Mouse (Mus musculus) thymus, adult 2 months (tissue): ENCODE data around the gene Rab11fip2. TPM values are rescaled to one million over a fixed set of nuclear protein-coding genes. Genes with fewer than 3 reads are reported as not detected.

Source experiments
- DNase-seq: peaks from one replicate; pipeline ENCODE4 v3.0.0; 2021
- H3K27ac ChIP-seq: fragments of 200-500 bp; 2 replicates; pipeline ENCODE4 v1.5.1; 2012; ENCODE audit warnings: low read length, control low read depth; ENCODE audit not compliant: control insufficient read depth, insufficient read depth
- H3K27me3 ChIP-seq: fragments of 200-500 bp; 2 replicates; pipeline ENCODE4 v1.6.1; 2012; ENCODE audit warnings: mild to moderate bottlenecking, low read length, moderate library complexity, mixed read lengths; ENCODE audit not compliant: control insufficient read depth, insufficient read depth
- H3K36me3 ChIP-seq: fragments of 200-500 bp; 2 replicates; pipeline ENCODE4 v1.6.1; 2012; ENCODE audit warnings: mild to moderate bottlenecking, low read length, moderate library complexity; ENCODE audit not compliant: control insufficient read depth, insufficient read depth
- H3K4me1 ChIP-seq: fragments of 200-500 bp; replicated peaks from 2 replicates; pipeline ENCODE4 v1.6.1; 2012; ENCODE audit warnings: low read length; ENCODE audit not compliant: control insufficient read depth, insufficient read depth
- H3K4me3 ChIP-seq: fragments of 200-500 bp; 2 replicates; pipeline ENCODE4 v1.5.1; 2012; ENCODE audit warnings: mild to moderate bottlenecking, low read length, control low read depth, moderate library complexity; ENCODE audit not compliant: control insufficient read depth, insufficient read depth
- CTCF ChIP-seq: fragments of 200-500 bp; IDR thresholded peaks from 2 replicates; pipeline ENCODE4 v1.5.1; 2012; ENCODE audit warnings: mild to moderate bottlenecking, control low read depth, low read length, moderate library complexity, borderline replicate concordance; ENCODE audit not compliant: control insufficient read depth, poor library complexity, insufficient read depth; ENCODE audit errors: extremely low read depth
- POLR2A ChIP-seq: fragments of 200-500 bp; IDR thresholded peaks from 2 replicates; pipeline ENCODE4 v1.6.1; 2012; ENCODE audit warnings: mild to moderate bottlenecking, low read length, control low read depth, moderate library complexity; ENCODE audit not compliant: control insufficient read depth, poor library complexity, insufficient read depth; ENCODE audit errors: extremely low read depth
- WGBS: fragments of 180-500 bp; shearing (Covaris S2); methylation state at CpG from one replicate; pipeline ENCODE4 v1.1.7; 2018; 5-methylcytosine and 5-hydroxymethylcytosine counted together
- polyA plus RNA-seq: library from polyadenylated mRNA; depleted of rRNA; stranded (reverse); fragments of >200 nt; gene quantifications from 2 replicates; pipeline ENCODE4 v1.2.3, GENCODE M21; 2012

Rab11fip2 gene
- polyA plus RNA-seq, 1 experiment, result 2.8 TPM

DNA sequence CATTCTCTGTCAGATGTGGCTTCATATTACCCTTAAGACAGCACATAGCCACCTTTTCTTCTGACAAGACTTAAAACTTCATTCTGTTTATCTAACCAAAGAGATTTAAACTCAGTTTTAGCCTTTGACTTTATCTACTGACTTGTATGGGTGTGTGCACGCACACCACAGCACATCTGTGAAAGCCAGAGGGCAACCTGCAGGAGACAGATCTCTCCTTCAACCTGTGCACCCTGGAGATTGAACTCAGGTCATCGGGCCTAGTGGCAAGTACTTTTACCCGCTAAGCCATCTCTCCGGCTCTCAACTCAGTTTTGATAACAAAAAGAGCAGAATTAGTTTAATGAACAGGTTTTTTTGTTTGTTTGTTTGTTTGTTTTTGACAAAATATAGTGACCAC, 43.5 kb downstream of the Rab11fip2 start:
- Histone ChIP-seq H3K4me3 (no peak overlapping the region), H3K27ac (no peak overlapping the region), H3K4me1 (no peaks in the 10 kb centered on the region), H3K36me3 (no peaks in the 10 kb centered on the region), H3K27me3 (no peaks in the 10 kb centered on the region)
- WGBS, result 98% methylated on average over 4 of the region's 4 CpGs
- TF ChIP-seq CTCF (no peak), POLR2A (no peak)
- DNase-seq, result no peak

DNA sequence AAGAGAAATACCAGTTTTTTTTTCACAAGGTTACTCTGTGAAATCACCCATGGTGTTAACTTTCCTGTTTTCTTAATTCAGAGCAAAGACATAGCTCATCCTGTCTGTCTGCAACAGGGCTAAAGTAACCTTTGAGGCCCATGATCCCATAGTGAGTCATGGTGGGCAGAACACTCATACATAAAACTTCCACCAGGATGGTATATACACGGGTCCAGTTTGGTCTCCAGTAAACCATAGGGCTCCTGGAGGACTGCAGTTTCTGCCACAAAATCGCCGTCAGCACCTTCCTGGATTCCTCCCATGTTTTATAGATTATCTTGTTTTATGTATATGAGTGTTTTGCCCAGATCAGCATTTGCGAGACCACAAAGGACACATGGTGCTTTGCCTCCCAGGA, 45.2 kb downstream of the Rab11fip2 start:
- H3K27ac ChIP-seq, result no peak overlapping the region
- no peak for DNase-seq
- H3K4me3 ChIP-seq, result no peak overlapping the region
- no peaks in the 10 kb centered on the region for H3K36me3 ChIP-seq
- H3K27me3 ChIP-seq, result no peaks in the 10 kb centered on the region
- WGBS, result 96% methylated on average over 4 of the region's 4 CpGs
- no peaks in the 10 kb centered on the region for H3K4me1 ChIP-seq
- TF ChIP-seq CTCF, result no peak
- TF ChIP-seq POLR2A, result no peak

DNA sequence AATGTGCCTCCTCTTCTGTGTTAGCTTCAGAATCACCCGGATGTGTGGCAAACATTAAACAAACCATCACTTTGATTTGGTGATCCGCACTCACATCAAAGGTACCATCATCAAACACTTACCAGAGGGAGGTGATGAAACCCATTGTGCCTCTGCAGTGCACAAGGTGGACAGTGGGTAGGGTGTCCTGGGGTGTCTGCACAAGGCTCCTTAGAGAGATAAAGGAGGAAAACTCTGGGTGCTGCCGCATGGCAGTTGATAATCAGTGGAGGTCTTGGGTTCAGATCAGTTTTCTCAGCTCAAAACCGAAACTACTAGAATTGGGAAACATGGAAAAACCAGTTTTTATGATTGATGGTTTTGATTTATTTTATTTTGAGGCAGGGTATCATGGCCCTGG, 54.1 kb downstream of the Rab11fip2 start:
- H3K27ac ChIP-seq, result no peak overlapping the region
- DNase-seq, result no peak
- H3K4me1 ChIP-seq, result no peaks in the 10 kb centered on the region
- H3K36me3 ChIP-seq, result no peaks in the 10 kb centered on the region
- 84% methylated on average over 4 of the region's 4 CpGs for WGBS
- H3K4me3 ChIP-seq, result no peak overlapping the region
- no peaks in the 10 kb centered on the region for H3K27me3 ChIP-seq
- TF ChIP-seq POLR2A (no peak), CTCF (no peak)

DNA sequence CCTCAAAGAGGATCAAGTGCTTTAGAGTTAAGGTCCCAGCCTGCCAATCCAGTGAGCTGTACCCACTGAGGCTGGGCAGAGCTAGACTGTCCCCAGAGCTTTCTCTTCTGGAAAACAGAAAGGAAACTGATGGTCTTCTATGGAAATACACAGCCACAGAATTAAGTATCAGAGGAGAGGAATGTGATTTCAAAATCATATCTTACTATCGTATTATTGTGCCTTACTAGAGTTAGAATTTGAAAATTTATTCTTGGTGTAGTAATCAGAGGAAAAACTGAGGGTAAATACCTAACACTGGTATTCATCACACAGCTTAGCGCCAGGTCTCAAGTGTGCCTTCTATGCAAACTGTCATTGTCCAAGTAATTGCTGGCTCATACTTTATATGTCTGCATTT, 54.6 kb downstream of the Rab11fip2 start:
- H3K36me3 ChIP-seq, result no peaks in the 10 kb centered on the region
- no peak overlapping the region for H3K27ac ChIP-seq
- no peaks in the 10 kb centered on the region for H3K27me3 ChIP-seq
- H3K4me1 ChIP-seq, result no peaks in the 10 kb centered on the region
- TF ChIP-seq POLR2A, result no peak
- TF ChIP-seq CTCF, result no peak
- 97% methylated on average over 2 of the region's 2 CpGs for WGBS
- H3K4me3 ChIP-seq, result no peak overlapping the region
- no peak for DNase-seq

DNA sequence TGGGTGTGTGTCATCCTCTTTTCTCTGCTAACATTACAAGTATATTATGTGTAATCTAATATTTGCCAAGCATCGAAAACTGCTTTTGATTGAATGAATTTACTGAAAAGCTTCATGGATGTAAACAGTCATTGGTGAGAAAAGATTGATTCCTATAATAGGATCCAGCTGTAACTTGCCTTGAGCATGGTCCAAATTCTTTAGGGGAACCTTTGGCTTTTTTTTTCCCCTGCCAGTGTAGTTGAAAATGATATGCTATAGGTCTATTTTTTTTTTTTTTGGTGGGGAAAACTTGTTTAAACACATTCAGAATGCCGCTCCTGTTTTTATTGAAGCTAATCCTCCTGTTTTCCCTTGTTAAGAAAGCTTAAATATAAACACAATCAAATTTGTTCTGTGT, 55.6 kb downstream of the Rab11fip2 start:
- no peaks in the 10 kb centered on the region for H3K36me3 ChIP-seq
- DNase-seq, result no peak
- WGBS, result 98% methylated on average over 2 of the region's 2 CpGs
- no peaks in the 10 kb centered on the region for H3K27me3 ChIP-seq
- no peak overlapping the region for H3K27ac ChIP-seq
- H3K4me3 ChIP-seq, result no peak overlapping the region
- no peaks in the 10 kb centered on the region for H3K4me1 ChIP-seq
- no peak for TF ChIP-seq POLR2A
- TF ChIP-seq CTCF, result no peak

DNA sequence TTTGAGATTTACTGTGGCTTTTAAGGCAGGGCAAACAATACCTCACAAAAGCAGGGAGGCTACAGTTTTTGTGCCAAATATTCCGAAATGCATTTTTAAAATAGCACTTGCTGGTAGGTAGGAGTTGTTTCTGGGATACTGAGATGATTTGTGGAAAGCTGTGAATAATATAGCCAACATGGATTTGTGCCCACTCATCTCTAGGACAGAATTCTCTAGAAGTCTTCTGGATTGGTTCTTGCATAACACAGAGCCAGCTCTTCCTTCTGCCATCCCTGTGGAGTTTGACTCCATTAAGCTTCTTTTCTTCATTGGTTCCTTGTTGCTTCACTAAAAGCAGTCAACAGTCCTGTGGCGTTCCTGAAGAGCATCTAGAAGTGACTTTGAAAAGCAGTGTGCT, 58.2 kb downstream of the Rab11fip2 start:
- Histone ChIP-seq H3K36me3 (no peaks in the 10 kb centered on the region), H3K27ac (no peak overlapping the region), H3K4me1 (no peaks in the 10 kb centered on the region), H3K27me3 (no peaks in the 10 kb centered on the region), H3K4me3 (no peak overlapping the region)
- no peak for DNase-seq
- TF ChIP-seq POLR2A, result no peak
- no peak for TF ChIP-seq CTCF
- WGBS, result 93% methylated on average over 2 of the region's 2 CpGs

DNA sequence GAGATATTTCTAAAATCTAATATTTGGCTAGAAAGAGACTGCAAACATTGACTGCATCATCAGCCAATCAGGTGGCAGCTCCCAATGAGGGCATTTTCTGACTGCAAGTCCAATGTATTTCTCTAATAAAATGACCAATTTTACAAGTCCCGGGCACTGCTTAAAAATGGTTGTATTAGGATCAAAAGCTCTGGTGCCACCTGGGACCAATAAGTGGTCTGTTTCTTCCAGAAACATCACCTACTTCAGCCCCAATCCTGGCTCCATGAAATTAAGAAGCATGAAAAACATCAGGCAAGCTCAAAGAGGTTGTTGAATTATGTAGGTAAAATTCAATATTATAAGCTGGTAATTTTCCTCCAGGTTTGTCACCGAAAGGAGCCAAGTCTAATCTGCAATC, 66.2 kb downstream of the Rab11fip2 start:
- no peak overlapping the region for H3K4me3 ChIP-seq
- no peak for TF ChIP-seq POLR2A
- no peak for TF ChIP-seq CTCF
- H3K36me3 ChIP-seq, result no peaks in the 10 kb centered on the region
- H3K4me1 ChIP-seq, result no peaks in the 10 kb centered on the region
- H3K27ac ChIP-seq, result no peak overlapping the region
- DNase-seq, result no peak
- 99% methylated on average over 2 of the region's 2 CpGs for WGBS
- H3K27me3 ChIP-seq, result no peaks in the 10 kb centered on the region
